Mouse (Mus musculus): Measurements from ENCODE around the gene Tmem213. TPM values are rescaled to one million over a fixed set of nuclear protein-coding genes. Genes with fewer than 3 reads are reported as not detected.

The Tmem213 gene
- polyA plus RNA-seq, 1 experiment: not detected

DNA sequence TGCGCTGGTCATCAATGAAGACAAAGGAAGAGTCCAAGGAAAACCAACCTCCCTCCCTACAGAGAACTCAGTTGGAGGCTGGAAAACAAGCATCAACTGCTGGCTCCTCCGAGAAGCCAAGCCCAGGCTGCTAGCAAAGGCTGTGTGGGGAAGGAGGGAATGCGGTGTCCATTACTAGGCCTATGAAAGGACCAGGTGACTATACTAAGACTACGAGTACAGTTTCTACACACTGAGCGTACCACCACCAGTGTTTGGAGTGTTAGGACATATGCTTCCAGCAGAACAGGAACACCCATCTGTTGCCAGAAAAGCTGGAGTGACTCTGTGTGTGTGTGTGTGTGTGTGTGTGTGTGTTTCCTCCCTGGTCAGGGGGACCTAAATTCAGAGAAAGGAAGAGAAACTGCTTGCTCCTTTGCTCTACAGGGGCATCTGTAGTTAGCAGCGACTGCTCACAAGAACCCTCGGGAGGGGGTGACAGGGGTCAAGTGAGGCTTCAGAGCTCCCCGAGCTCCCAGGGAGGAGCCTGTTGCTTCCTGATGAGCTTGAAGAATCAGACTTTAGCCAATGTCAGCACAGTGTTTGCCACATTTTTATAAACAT, 36.5 kb downstream of the Tmem213 start:
- no peak for TF ChIP-seq POLR2A (IDR thresholded peaks at IDR 0.05; ENCODE audit: extremely low read depth, insufficient read depth, low read length)
- TF ChIP-seq CTCF (IDR thresholded peaks at IDR 0.05; ENCODE audit: extremely low read depth, insufficient read depth, low read length): no peak
- H3K27ac ChIP-seq (ENCODE audit: insufficient read depth, low read length): no peak overlapping the region
- no peak overlapping the region for H3K4me3 ChIP-seq (ENCODE audit: insufficient read depth, low read length)
- H3K4me1 ChIP-seq (ENCODE audit: control insufficient read depth, insufficient read depth, low read length): peaks cover 4% of the 10 kb centered on the region; the same call in 1 of the 2 replicates

DNA sequence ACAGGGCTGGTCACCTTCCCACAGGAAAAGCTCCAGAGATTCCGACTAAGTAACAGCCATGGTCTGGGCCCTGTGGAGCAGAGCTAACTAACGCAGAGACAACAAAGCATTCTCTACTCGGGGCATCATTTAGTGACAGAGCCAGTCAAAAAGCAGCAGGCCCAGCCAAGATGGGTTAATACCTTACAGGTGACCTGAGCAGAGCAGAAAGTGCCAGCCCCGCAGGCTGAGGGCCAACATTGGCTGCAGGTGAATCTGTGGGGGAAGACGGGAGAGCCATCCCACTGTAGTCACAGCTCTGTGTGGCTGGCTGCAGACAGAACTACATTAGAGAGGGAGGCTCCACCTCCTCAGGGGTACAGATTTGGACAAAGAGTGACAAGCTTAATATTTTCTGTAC, 38.2 kb downstream of the Tmem213 start:
- peaks cover 4% of the 10 kb centered on the region; the same call in 1 of the 2 replicates for H3K4me1 ChIP-seq (ENCODE audit: control insufficient read depth, insufficient read depth, low read length)
- H3K4me3 ChIP-seq (ENCODE audit: insufficient read depth, low read length): no peak overlapping the region
- TF ChIP-seq POLR2A (IDR thresholded peaks at IDR 0.05; ENCODE audit: extremely low read depth, insufficient read depth, low read length) (no peak), CTCF (IDR thresholded peaks at IDR 0.05; ENCODE audit: extremely low read depth, insufficient read depth, low read length) (no peak)
- no peak overlapping the region for H3K27ac ChIP-seq (ENCODE audit: insufficient read depth, low read length)

DNA sequence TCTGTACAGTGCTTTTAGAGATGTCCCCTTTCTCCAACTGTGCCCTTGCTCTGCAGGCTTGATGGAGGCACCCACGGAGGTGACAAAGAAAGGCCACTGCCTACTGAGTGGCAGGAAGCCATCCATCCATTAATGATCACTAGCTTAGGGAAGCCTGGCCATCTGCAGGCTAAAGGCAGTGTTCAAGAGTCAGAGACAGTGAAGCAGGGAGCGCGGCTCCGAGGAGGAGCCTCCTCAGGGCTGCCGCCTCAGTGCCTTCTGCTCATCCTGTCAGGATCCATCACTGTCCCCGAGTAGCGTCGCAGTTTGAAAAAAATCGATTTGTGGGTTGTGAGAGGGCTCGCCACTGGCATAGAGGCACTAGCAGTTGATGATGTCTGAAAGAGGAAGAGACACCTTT, 39.6 kb downstream of the Tmem213 start:
- Histone ChIP-seq H3K4me1 (ENCODE audit: control insufficient read depth, insufficient read depth, low read length) (peaks cover 4% of the 10 kb centered on the region; the same call in 1 of the 2 replicates), H3K27ac (ENCODE audit: insufficient read depth, low read length) (no peak overlapping the region), H3K4me3 (ENCODE audit: insufficient read depth, low read length) (no peak overlapping the region)
- no peak for TF ChIP-seq POLR2A (IDR thresholded peaks at IDR 0.05; ENCODE audit: extremely low read depth, insufficient read depth, low read length)
- TF ChIP-seq CTCF (IDR thresholded peaks at IDR 0.05; ENCODE audit: extremely low read depth, insufficient read depth, low read length): no peak

DNA sequence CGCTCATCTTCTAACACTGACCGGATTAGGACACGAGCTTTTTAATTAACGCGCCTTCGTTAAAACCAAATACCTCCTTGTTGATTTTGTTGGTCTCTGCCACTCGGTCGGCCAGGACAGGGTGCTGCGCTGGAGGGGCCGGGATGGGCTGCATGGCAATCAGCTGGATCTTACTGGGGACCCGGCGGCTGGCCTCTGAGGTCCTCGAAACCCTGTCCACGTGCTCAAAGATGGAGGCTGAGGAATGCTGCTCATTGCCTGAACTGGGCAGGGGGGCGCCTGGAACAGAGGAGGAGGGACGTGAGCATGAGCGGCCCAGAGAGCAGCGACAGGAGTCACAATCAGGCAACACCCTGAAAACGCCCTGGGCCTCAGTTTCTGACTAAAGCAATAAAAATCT, 40.4 kb downstream of the Tmem213 start:
- TF ChIP-seq POLR2A (IDR thresholded peaks at IDR 0.05; ENCODE audit: extremely low read depth, insufficient read depth, low read length): no peak
- no peak for TF ChIP-seq CTCF (IDR thresholded peaks at IDR 0.05; ENCODE audit: extremely low read depth, insufficient read depth, low read length)
- Histone ChIP-seq H3K4me3 (ENCODE audit: insufficient read depth, low read length) (no peak overlapping the region), H3K27ac (ENCODE audit: insufficient read depth, low read length) (no peak overlapping the region), H3K4me1 (ENCODE audit: control insufficient read depth, insufficient read depth, low read length) (peaks cover 3% of the 10 kb centered on the region; the same call in 1 of the 2 replicates)

DNA sequence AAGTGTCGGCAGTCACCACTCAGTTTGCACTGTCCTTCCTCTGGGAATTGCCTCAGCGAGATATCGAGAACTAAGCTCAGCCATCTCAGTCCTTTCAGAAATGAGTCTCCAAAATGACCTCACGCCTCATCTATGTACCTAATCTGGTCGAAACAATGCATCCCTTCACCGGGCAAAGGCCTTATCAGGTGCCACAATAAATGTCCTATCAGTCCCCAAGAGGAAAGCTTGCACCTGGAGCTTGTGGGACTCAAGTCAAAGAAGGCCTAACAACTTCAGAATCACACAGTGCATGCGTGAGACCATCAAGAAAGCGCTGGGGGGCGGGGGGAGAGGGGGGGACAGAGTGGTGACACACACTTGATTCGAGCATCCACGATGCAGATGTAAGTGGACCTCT, 43.2 kb downstream of the Tmem213 start:
- Histone ChIP-seq H3K4me1 (ENCODE audit: control insufficient read depth, insufficient read depth, low read length) (no peaks in the 10 kb centered on the region), H3K4me3 (ENCODE audit: insufficient read depth, low read length) (no peak overlapping the region), H3K27ac (ENCODE audit: insufficient read depth, low read length) (no peak overlapping the region)
- TF ChIP-seq POLR2A (IDR thresholded peaks at IDR 0.05; ENCODE audit: extremely low read depth, insufficient read depth, low read length) (no peak), CTCF (IDR thresholded peaks at IDR 0.05; ENCODE audit: extremely low read depth, insufficient read depth, low read length) (no peak)

DNA sequence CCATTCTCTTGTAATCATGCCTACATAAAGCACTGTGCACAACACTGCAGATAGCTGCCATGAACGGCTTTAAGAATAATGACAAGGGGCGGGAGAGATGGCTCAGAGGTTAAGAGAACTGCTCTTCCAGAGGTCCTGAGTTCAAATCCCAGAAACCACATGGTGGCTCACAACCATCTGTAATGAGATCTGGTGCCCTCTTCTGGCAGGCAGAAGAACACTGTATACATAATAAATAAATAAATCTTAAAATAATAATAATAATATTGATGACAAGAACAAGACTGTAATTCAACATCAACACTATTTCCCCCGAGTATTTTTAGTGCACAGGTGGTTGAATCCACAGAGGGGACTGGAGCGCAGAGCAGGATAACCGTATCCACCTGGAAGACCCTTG, 47.1 kb downstream of the Tmem213 start:
- H3K4me1 ChIP-seq (ENCODE audit: control insufficient read depth, insufficient read depth, low read length): no peaks in the 10 kb centered on the region
- no peak overlapping the region for H3K27ac ChIP-seq (ENCODE audit: insufficient read depth, low read length)
- H3K4me3 ChIP-seq (ENCODE audit: insufficient read depth, low read length): no peak overlapping the region
- TF ChIP-seq POLR2A (IDR thresholded peaks at IDR 0.05; ENCODE audit: extremely low read depth, insufficient read depth, low read length) (no peak), CTCF (IDR thresholded peaks at IDR 0.05; ENCODE audit: extremely low read depth, insufficient read depth, low read length) (no peak)

DNA sequence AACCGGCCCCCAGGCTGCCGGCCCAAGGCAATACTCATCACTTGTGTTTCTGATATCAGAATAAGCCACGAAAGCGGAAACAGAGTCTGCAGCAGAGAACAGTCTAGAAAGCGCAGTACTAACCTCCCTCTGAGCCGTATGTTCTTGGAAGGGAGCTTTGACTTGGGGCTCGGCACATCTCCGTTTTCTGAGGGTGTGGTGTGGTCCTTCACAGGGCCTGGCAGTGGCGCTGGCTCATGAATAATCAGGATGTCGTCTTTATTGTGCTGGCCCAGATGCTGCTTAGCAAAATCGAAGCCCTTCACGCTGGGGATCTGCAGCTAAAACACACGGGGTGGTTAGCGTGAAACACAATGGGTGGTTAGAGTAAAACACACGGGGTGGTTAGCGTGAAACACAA, 48.9 kb downstream of the Tmem213 start:
- Histone ChIP-seq H3K4me3 (ENCODE audit: insufficient read depth, low read length) (no peak overlapping the region), H3K27ac (ENCODE audit: insufficient read depth, low read length) (no peak overlapping the region), H3K4me1 (ENCODE audit: control insufficient read depth, insufficient read depth, low read length) (no peaks in the 10 kb centered on the region)
- TF ChIP-seq CTCF (IDR thresholded peaks at IDR 0.05; ENCODE audit: extremely low read depth, insufficient read depth, low read length) (no peak), POLR2A (IDR thresholded peaks at IDR 0.05; ENCODE audit: extremely low read depth, insufficient read depth, low read length) (no peak)

DNA sequence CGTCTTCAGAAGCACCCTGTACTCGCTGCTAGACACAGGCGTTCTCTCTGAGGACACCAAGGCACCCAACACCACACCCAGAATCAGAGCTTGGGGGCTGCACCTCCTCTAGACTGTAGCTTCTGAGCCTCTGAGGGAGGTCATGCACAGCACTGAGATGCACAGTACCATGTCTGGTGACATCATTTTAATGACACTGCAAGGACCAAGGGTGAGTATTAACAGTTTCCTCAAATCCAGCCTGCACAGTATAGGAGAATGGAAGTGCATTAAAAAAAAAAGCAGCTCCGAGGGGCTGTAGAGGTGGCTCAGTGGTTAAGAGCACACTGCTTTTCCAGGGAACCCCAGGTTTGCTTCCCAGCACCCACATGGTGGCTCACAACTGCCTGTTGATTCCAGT, 50.5 kb downstream of the Tmem213 start:
- Histone ChIP-seq H3K4me1 (ENCODE audit: control insufficient read depth, insufficient read depth, low read length) (0 out of 2 replicates have a peak, but pooled peaks cover 2% of the 10 kb centered on the region), H3K4me3 (ENCODE audit: insufficient read depth, low read length) (no peak overlapping the region), H3K27ac (ENCODE audit: insufficient read depth, low read length) (no peak overlapping the region)
- TF ChIP-seq POLR2A (IDR thresholded peaks at IDR 0.05; ENCODE audit: extremely low read depth, insufficient read depth, low read length) (no peak), CTCF (IDR thresholded peaks at IDR 0.05; ENCODE audit: extremely low read depth, insufficient read depth, low read length) (no peak)

DNA sequence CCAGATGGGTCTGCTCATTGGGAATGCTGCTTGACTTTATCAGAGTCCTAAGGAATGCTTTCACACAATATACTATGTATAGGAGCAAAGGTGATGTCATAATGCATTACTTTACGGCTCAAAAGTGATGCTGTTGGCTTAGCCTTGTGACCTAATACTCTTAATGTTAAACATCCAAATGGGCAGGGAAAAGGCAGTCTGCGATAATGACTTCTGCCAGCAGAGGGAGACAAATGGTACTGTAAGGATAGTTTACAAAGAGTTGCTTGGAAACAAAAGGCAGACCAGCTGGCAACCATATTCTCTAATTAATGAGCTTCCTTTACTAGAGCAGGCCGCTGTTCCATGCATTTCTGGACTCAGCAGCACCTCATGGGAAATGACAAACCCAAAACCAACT, 51.0 kb downstream of the Tmem213 start:
- no peak overlapping the region for H3K27ac ChIP-seq (ENCODE audit: insufficient read depth, low read length)
- peak; percentile 77 for TF ChIP-seq CTCF (IDR thresholded peaks at IDR 0.05; ENCODE audit: extremely low read depth, insufficient read depth, low read length)
- no peak for TF ChIP-seq POLR2A (IDR thresholded peaks at IDR 0.05; ENCODE audit: extremely low read depth, insufficient read depth, low read length)
- 0 out of 2 replicates have a peak, but pooled peaks cover 2% of the 10 kb centered on the region for H3K4me1 ChIP-seq (ENCODE audit: control insufficient read depth, insufficient read depth, low read length)
- no peak overlapping the region for H3K4me3 ChIP-seq (ENCODE audit: insufficient read depth, low read length)

DNA sequence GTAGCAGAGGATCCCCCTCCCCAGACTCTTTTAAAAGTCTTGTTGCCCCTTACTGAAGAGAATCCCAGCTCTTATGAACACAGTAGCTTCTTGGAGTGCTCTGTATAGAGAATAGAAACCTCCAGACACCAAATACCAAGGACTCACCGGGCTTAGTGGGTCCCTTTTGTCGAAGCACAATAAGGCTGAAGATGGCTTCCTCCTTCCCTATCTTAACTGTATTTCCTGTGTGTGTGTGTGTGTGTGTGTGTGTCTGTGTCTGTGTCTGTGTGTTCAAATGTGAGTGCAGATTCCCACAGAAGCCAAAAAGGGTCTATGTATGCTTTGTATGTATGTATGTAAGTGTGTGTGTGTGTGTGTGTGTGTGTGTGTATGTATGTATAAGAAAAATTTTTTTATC, 51.5 kb downstream of the Tmem213 start:
- 0 out of 2 replicates have a peak, but pooled peaks cover 2% of the 10 kb centered on the region for H3K4me1 ChIP-seq (ENCODE audit: control insufficient read depth, insufficient read depth, low read length)
- H3K4me3 ChIP-seq (ENCODE audit: insufficient read depth, low read length): no peak overlapping the region
- TF ChIP-seq CTCF (IDR thresholded peaks at IDR 0.05; ENCODE audit: extremely low read depth, insufficient read depth, low read length) (no peak), POLR2A (IDR thresholded peaks at IDR 0.05; ENCODE audit: extremely low read depth, insufficient read depth, low read length) (no peak)
- H3K27ac ChIP-seq (ENCODE audit: insufficient read depth, low read length): no peak overlapping the region
